Mouse (Mus musculus) frontal cortex, postnatal 36 days (tissue): ENCODE measurements at regions not wholly inside any gene's neighbourhood (a gene's known extent, or its start where the extent isn't known, plus 50 kb on each side); places are given as distances from the start of the nearest gene placed in this dataset.
"Not testable (repeated sequence)": the region's sequence is repeated elsewhere in the genome, so short reads cannot be mapped to it uniquely, and the experiment has no call there.

Experiments used
- DNase-seq, 2 experiments: peaks; one replicate each; pipeline ENCODE4 v3.0.0; 2022; ENCODE audit warnings: low spot score in 2 of 2

DNA sequence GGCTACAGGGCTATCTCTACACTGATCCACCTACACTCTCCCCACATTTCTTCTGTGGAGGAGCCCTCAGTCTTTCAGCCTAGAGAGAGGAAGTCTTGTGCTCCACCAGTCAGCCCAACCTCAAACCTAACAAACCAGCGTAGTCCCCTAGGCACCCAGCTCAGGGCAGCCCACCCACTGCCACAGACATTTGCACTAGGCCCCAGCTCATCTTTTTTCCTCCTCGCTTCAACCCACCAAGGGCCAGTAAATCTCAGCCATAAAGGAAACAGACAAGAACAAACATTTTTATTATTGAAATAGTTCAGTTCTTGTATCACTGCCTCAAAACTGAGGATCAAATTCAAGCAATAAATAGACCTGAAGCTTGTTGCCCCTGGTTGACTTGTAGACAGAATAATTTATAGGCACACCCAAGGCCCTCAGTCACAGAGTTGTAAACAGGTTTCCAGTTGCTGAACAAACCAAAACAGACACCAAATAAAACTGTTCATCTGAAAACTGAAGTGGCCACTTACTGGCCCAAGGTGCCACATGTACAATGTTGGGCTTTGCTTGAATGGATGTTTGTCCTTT, 58.0 kb upstream of the Cdyl start:
- no peak for DNase-seq

- no peak for DNase-seq
Observed at GRCm38 (mm10) chr13:35603080-35603479, 56.6 kb upstream of the Cdyl start.

- no peak for DNase-seq
Observed at GRCm38 (mm10) chr13:35604061-35604460, 55.6 kb upstream of the Cdyl start.

DNA sequence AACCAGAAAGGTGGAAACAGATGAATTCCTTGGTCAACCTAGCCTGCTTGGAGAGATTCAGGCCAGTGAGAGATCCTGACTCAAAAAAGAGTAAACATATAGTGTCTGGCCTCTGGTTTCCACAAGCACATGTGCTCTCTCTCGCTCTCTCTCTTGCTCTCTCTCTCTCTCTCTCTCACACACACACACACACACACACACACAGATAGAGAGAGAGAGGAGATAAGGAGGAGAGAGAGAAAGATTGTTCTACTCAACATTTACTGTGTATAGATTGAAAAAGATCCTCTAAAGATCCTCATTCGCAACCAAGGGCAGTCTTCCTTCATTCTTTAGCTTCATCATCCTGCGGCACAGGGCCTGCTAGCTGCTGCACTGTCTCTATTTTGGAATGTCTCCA, 54.9 kb upstream of the Cdyl start:
- DNase-seq = no peak

DNA sequence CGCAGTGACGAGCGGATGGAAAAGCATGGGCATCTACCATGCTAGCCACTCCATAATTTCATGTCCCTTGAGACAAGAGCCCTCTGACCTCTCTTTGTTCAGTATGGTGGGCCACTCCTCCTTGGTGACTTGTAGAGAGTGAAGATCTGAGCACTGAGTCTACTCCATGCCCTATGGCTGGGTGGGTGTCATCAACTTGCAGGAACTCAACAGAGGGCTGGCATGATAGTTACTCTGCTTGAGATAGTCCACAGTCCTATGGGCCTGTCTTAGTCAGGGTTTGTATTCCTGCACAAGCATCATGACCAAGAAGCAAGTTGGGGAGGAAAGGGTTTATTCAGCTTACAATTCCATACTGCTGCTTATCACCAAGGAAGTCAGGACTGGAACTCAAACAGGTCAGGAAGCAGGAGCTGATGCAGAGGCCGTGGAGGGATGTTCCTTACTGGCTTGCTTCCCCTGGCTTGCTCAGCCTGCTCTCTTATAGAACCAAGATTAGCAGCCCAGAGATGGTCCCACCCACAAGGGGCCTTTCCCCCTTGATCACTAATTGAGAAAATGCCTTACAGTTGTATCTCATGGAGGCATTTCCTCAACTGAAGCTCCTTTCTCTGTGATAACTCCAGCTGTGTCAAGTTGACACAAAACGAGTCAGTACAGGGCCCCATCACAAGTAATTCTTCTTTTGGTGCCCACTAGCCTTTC, 52.6 kb upstream of the Cdyl start:
- not testable (repeated sequence) for DNase-seq

GRCm38 (mm10) chr13:35607710-35608109, 51.9 kb upstream of the Cdyl start:
- DNase-seq = no peak
